Mouse (Mus musculus): Measurements from ENCODE around the gene Hs3st6.
"Not testable (repeated sequence)": the region's sequence is repeated elsewhere in the genome, so short reads cannot be mapped to it uniquely, and the experiment has no call there.

Hs3st6 gene

DNA sequence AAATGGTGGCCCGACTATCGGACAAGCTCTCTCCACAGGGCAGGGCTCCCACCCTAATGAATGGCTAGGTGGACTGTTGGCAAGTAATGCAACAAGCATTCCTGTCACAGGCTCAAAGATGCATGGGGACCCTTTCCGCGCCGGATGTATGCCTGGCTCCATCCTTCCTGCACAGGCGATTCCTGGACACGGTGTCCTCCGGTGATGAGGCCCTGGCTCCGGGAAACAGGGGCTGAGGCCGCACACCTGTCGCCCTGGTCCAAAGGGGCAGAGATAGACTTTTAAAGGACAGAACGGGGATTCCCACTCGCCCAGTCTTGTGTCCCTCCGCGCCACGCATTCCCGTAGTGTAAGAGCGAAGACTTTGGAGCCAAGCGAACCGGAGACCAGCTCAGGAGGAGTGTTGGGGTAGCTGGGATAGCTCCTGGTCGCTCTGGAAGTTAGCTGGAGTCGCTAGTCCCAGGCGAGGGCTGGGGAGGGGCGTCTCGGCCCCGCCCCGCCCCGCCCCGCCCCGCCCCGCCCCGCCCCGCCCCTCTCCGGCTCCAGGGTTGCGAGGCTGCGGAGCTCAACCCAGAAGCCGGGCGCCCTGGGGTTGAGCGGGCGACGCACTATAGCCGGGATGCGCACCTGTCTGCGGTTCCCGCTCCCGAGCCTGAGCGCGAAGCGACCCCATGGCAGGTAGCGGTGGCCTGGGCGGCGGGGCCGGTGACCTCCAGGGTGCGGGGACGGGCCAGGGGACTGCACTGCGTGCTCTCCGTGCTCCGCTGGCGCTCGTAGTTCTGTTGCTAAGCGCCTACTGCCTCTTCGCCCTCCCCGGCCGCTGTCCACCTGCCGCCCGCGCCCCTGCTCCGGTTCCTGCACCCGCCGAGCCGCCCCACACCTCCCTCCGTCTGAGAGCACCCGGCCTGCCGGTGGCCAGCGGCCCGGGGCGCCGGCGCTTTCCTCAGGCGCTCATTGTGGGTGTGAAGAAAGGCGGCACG lies at the start of gene Hs3st6:
Hs3st6 (plus strand) TSS at position 574 of the 980 bp plus-strand sequence.
- DNase-seq (ENCODE audit: low spot score in 2 of 2) = no peak

DNA sequence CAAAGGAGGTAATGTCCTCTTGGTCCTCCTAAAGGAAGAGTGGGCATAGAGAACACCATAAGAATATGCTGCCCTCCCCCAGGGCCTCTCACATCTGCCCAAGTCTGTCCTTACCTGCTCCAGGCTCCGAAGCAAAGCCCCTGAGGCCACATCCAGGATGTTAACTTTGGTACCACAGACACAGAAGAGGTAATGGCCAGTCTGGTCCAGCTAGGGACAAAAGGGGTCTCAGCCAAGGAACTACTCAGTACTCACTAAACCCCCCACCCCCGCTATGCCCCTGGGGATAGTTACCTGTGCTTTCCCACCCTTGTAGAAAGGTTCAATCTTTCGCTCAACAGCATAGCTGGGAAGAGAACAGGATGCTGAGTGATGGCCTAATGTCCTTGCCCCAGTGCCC lies 47.0 kb upstream of the Hs3st6 start:
- no peak for DNase-seq (ENCODE audit: low spot score in 2 of 2)

GRCm38 (mm10) chr17:24706982-24707800 lies 45.6 kb upstream of the Hs3st6 start, which contains the start of gene Tbl3:
Gene Tbl3, minus strand, starts transcription at chr17:24707660.
- DNase-seq (ENCODE audit: low spot score in 2 of 2) = peak; percentile 97 to 98

- peak in 1 of 2 experiments; percentile 25 for DNase-seq (ENCODE audit: low spot score in 2 of 2)
These were observed 44.9 kb upstream of the Hs3st6 start for GRCm38 (mm10) chr17:24707801-24708425.

- DNase-seq (ENCODE audit: low spot score in 2 of 2) = no peak
These were observed 44.1 kb upstream of the Hs3st6 start for GRCm38 (mm10) chr17:24708646-24709045.

DNA sequence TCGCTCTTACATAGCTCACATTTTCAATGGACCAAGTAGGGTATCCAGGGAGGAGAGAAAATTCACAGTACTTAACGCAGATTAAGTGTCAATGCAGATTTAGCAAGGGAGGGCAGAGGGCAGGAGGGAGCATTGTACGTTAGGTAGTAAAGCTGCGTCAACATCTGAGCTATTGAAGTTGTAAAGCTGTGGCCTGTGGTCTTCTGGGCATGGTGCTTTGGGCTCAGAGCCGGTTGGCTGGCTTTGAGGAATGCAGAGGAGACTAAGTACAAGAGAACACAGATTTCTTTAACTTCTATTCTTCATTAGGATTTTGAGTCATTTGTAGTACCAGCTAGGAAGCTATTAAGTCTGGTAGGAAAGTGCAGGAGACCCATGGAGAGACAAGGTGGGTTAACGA lies 37.2 kb upstream of the Hs3st6 start:
- DNase-seq (ENCODE audit: low spot score in 2 of 2) = no peak

DNA sequence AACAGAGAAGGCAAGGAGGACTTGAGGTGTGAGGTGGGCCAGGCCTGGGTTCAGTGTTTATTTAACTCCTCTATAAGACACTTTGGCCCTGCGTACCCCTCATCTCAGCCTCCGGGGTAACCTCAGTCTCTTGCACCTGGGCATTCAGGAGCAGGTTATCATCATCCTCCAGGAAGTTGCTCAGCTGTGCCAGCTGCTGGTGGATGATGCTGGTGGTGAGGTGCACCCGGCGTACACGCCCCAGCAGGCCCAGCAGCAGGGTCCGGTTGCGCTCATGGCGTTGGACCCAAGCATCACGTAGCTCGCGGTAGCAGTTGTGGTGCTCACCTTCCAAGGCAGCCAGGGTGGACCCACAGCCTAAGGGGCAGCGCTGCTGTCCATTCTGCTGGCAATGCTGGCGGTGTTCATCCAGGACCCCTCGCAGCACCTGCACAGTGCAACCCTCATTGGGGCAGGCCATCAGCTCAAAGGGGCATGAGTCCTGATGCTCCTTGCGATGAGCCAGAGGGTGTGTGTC lies 36.6 kb upstream of the Hs3st6 start:
- no peak for DNase-seq (ENCODE audit: low spot score in 2 of 2)

DNA sequence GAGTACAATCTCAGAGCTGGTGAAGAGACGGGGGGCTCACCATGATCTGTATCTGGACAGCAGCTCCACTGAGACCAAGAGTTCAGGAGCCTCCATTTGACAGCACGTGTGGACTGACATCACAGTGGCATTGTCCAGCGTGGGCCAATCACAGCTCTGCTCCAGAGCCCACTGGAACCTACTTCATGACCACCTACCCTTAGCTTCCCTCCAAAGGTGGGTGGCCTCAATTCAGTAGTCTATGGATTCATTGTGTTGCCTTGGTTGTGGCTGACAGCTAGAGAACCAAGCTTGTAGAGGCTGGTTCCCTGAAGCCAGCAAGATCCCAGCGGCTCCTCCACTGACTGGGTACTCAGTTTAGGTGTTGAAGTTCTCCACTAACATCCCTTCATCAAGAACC lies 34.8 kb upstream of the Hs3st6 start, which contains the start of the genes Rnf151 and Rps2:
Rnf151 (minus strand) TSS at position 121 of the 400 bp plus-strand sequence.
Rps2 (plus strand) TSS at position 174 of the 400 bp plus-strand sequence.
- no peak for DNase-seq (ENCODE audit: low spot score in 2 of 2)

GRCm38 (mm10) chr17:24718938-24719337 lies 33.9 kb upstream of the Hs3st6 start:
- DNase-seq (ENCODE audit: low spot score in 2 of 2) = not testable (repeated sequence)

DNA sequence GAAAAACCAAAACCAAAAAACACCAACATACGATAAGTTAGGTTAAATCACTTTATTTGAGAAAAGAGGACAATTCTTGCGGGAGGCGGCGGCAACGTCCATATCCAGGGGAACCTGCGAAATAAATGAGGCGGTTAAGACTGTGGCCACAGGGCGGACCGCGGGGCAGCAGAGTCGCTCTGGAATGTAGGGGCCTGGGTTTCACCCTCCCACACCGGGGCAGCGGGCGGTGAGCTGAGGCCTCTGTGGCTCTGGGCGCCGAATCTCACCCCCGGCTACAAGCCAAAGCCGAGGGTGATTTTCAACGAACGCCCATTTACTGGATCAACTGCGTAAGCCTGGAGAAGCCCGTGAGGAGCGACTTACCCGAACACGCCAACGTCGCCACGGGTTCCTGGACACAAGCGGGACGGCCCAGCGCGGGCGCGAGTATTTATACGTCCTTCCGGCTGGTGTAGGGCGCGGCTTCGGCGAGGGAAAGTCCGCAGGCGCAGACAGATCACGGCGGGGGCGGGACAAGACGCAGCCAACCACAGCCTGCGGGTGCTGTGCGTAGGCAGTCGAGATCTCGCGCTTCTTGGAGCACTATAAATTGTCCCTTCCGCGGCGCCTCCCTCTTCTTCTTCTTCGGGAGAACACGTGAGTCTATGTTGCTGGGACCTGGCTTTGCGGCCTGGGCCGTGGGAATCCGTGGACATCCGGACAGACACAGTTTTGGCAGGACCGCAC lies 33.1 kb upstream of the Hs3st6 start:
- DNase-seq (ENCODE audit: low spot score in 2 of 2) = peak; percentile 99

- DNase-seq (ENCODE audit: low spot score in 2 of 2) = peak in 1 of 2 experiments; percentile 13
These were observed 32.2 kb upstream of the Hs3st6 start for GRCm38 (mm10) chr17:24720616-24721015.

GRCm38 (mm10) chr17:24721383-24721955 lies 31.3 kb upstream of the Hs3st6 start:
- DNase-seq (ENCODE audit: low spot score in 2 of 2) = not testable (repeated sequence)

DNA sequence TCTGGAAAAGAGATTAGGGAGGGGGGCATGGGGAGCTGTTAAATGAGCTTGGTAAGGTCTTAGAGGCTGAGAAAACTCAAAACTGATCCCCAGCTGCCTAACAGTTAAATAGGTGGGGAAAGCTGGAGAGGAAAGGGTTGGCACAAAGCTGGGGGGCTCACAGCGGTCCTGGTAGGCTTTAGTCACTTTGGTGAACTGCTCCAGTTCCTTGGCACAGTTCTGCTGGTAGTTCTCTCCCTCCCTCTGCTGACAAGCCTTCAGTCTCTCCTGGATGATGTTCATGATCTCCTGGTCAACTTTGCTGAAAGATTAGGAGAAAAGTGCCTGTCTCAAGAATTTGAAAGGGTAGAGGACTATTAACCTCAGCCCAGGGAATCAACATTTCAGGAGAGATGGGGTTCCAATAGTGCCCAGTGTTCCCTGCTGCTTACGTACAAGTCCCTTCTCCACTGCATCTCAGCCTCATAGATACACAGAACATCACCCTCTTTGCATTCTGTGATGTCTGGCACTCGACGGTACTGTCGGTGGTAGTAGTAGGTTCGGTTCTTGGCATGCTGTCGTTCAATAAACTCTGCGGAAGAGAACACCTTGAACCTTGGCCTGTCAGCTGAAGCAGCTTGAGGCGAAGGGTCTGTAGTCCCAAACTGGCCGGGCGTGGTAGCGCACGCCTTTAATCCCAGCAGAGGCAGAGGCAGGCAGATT lies 30.4 kb upstream of the Hs3st6 start:
- no peak for DNase-seq (ENCODE audit: low spot score in 2 of 2)

GRCm38 (mm10) chr17:24723122-24723880 lies 29.5 kb upstream of the Hs3st6 start:
- no peak for DNase-seq (ENCODE audit: low spot score in 2 of 2)

DNA sequence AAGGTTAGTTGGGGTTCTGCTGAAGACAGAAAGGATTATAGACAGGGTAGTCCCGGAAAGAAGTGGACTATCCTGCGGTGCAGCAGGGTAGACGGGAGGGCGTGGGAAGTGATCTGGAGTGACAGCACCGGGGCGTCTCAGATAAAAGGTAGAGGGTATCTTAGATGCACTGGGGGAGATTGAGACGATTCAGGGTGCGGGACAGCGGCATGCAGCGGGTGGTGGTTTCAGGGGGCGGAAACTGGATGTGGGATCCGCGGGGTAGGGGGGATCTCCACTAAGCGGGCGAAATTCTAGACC lies 29.0 kb upstream of the Hs3st6 start:
- no peak for DNase-seq (ENCODE audit: low spot score in 2 of 2)

DNA sequence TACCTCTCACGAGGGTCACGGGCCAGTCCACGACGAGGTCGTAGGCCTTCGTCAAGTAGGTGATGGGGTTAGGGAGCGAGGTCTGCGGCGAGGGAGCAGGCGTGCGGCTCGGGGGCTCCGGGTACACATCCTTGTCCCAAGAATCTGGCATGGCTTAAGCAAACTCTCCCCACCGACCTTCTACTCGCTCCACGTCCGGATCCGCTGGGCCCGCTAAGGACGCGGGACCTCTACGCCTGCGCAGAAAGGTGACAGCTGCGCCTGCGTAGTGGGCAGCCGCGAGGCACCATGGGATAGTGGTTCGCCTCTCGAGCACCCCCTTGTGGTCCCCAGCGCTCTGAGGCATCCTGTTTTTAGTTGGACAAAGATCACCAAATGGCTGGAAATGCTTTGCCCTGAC lies 28.6 kb upstream of the Hs3st6 start, which contains the start of gene Ndufb10:
Ndufb10 (minus strand) TSS at position 295 of the 400 bp plus-strand sequence.
- peak; percentile 98 for DNase-seq (ENCODE audit: low spot score in 2 of 2)

GRCm38 (mm10) chr17:24725637-24726390 lies 27.0 kb upstream of the Hs3st6 start:
- no peak for DNase-seq (ENCODE audit: low spot score in 2 of 2)

DNA sequence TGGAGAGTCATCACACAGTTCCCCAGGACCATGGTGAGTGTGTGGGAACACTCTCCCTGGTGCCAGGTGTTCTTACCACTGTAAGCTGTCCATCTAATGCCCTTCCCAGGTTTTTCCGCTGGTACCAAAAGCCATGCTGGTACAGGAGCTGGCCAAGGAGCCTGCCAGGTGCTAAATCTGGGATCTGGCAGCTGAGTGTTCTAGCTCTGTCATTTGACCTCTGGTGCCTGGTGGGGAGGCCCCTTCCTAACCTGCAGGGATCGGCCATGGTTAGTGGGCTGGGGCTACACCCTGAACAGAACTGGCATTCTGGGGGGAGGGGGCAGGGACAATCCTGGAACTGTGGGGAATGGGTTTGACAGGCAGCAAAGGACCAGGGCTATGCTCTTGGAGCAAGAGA lies 25.2 kb upstream of the Hs3st6 start, which contains the start of gene Rpl3l:
Rpl3l (plus strand) TSS at position 203 of the 400 bp plus-strand sequence.
- no peak for DNase-seq (ENCODE audit: low spot score in 2 of 2)

Measured in right cerebral cortex, adult 2 months (tissue).